Mouse (Mus musculus): ENCODE data around the gene Polr3e. TPM values are rescaled to one million over a fixed set of nuclear protein-coding genes. Genes with fewer than 3 reads are reported as not detected.

The Polr3e gene
- total and polyA plus RNA-seq, 3 experiments: 22.3 to 38.1 (median 33.6) TPM

DNA sequence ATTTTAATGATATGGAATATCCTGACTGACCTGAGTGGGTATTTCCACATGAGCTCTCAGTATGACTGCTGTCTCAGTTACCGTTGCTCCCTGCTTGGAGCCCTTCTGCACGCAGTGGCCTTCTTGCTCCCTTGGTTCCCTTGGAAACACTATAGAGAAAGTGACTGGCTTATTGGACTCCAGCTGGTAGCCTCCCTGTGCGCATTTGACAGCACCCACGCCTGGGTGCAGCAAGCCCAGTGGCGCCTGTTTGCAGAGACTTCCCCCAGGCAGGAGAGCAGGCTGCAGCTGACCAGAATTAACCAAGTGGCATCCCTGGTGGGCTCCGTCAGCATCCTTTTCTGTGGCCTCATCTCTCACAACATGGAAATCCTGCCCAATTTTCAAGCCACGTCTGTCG, 73.6 kb downstream of the Polr3e start:
- Histone ChIP-seq H3K9ac (ENCODE audit: insufficient read depth, low read depth) (no peak overlapping the region), H3K36me3 (replicated peaks in 1 of 2; ENCODE audit: control insufficient read depth in 1 of 2, insufficient read depth in 1 of 2, low read length in 1 of 2) (no peaks in the 10 kb centered on the region), H3K4me1 (ENCODE audit: control insufficient read depth in 1 of 2, insufficient read depth in 2 of 2) (no peaks in the 10 kb centered on the region), H3K27me3 (replicated peaks) (no peaks in the 10 kb centered on the region), H3K27ac (ENCODE audit: insufficient read depth, low read depth) (no peak overlapping the region), H3K4me2 (ENCODE audit: insufficient read depth, low read depth, poor library complexity, severe bottlenecking) (no peak overlapping the region), H3K79me2 (replicated peaks; ENCODE audit: control insufficient read depth, extremely low read depth, insufficient read depth, poor library complexity, severe bottlenecking) (no peaks in the 10 kb centered on the region), H3K4me3 (replicated peaks in 1 of 3; ENCODE audit: low read depth in 2 of 3, low read length in 2 of 3, poor library complexity in 1 of 3) (no peak overlapping the region), H3K9me3 (replicated peaks; ENCODE audit: low read length) (no peaks in the 10 kb centered on the region)
- in situ Hi-C loops (cut with MboI; ENCODE audit: low pct_ligation_motif_present, low pct_unique_long_range_greater_than_20kb, low sequenced_read_pairs): no loop called here
- TF ChIP-seq MAFK (IDR thresholded peaks at IDR 0.05; ENCODE audit: insufficient replicate concordance, low read length) (no peak), RAD21 (IDR thresholded peaks at IDR 0.05; ENCODE audit: low read depth, low read length) (no peak), PAX5 (IDR thresholded peaks at IDR 0.05; ENCODE audit: low read length) (no peak), IRF4 (IDR thresholded peaks at IDR 0.05; ENCODE audit: low read depth, low read length) (no peak), NRF1 (IDR thresholded peaks at IDR 0.05; ENCODE audit: low read depth, low read length) (no peak)
- no peak for DNase-seq (ENCODE audit: extremely low read depth)
- dilution Hi-C loops (cut with MboI; ENCODE audit: extremely low pct_ligation_motif_present, extremely low pct_unique_long_range_greater_than_20kb, low sequenced_read_pairs): no loop called here

Other genes starting within 250 kb of the Polr3e start
- gene Pdzd9, start 247.4 kb upstream of the Polr3e start, total RNA-seq (2012; rRNA removed): 0.51 and 0.59 TPM in 2 replicates
- not detected in 2 replicates for gene Pdzd9, start 247.4 kb upstream of the Polr3e start, total RNA-seq (2014; rRNA removed)
- 0.30 and 0.39 TPM in 2 replicates for gene Pdzd9, start 247.4 kb upstream of the Polr3e start, polyA plus RNA-seq (2012; ENCODE audit: insufficient read length, low read depth)
- 14.0 and 15.9 TPM in 2 replicates for gene Mosmo, start 240.1 kb upstream of the Polr3e start, total RNA-seq (2012; rRNA removed)
- gene Mosmo, start 240.1 kb upstream of the Polr3e start, total RNA-seq (2014; rRNA removed): 19.0 and 21.8 TPM in 2 replicates
- gene Mosmo, start 240.1 kb upstream of the Polr3e start, polyA plus RNA-seq (2012; ENCODE audit: insufficient read length, low read depth): 10.4 and 10.9 TPM in 2 replicates
- gene Vwa3a, start 178.4 kb upstream of the Polr3e start, total RNA-seq (2012; rRNA removed): not detected in 2 replicates
- not detected in 2 replicates for gene Vwa3a, start 178.4 kb upstream of the Polr3e start, total RNA-seq (2014; rRNA removed)
- gene Vwa3a, start 178.4 kb upstream of the Polr3e start, polyA plus RNA-seq (2012; ENCODE audit: insufficient read length, low read depth): not detected in 2 replicates
- not detected in 2 replicates for gene Gm5737, start 105.4 kb upstream of the Polr3e start, total RNA-seq (2012; rRNA removed)
- not detected in 2 replicates for gene Gm5737, start 105.4 kb upstream of the Polr3e start, total RNA-seq (2014; rRNA removed)
- gene Gm5737, start 105.4 kb upstream of the Polr3e start, polyA plus RNA-seq (2012; ENCODE audit: insufficient read length, low read depth): not detected in 2 replicates
- gene Eef2k, start 74.9 kb upstream of the Polr3e start, total RNA-seq (2012; rRNA removed): 8.0 and 13.9 TPM in 2 replicates
- 5.0 and 5.5 TPM in 2 replicates for gene Eef2k, start 74.9 kb upstream of the Polr3e start, total RNA-seq (2014; rRNA removed)
- gene Eef2k, start 74.9 kb upstream of the Polr3e start, polyA plus RNA-seq (2012; ENCODE audit: insufficient read length, low read depth): 13.7 and 15.5 TPM in 2 replicates
- gene Cdr2, start 64.6 kb downstream of the Polr3e start, total RNA-seq (2012; rRNA removed): 5.7 and 10.5 TPM in 2 replicates
- gene Cdr2, start 64.6 kb downstream of the Polr3e start, total RNA-seq (2014; rRNA removed): 9.5 and 10.4 TPM in 2 replicates
- gene Cdr2, start 64.6 kb downstream of the Polr3e start, polyA plus RNA-seq (2012; ENCODE audit: insufficient read length, low read depth): 8.7 and 9.5 TPM in 2 replicates
- 0.63 TPM in 1 of 2 replicates, not detected in the other for gene Mfsd13b, start 64.8 kb downstream of the Polr3e start, total RNA-seq (2012; rRNA removed)
- gene Mfsd13b, start 64.8 kb downstream of the Polr3e start, total RNA-seq (2014; rRNA removed): not detected in 2 replicates
- gene Mfsd13b, start 64.8 kb downstream of the Polr3e start, polyA plus RNA-seq (2012; ENCODE audit: insufficient read length, low read depth): not detected in 2 replicates
- 21.7 and 25.8 TPM in 2 replicates for gene Mettl9, start 116.7 kb downstream of the Polr3e start, total RNA-seq (2012; rRNA removed)
- gene Mettl9, start 116.7 kb downstream of the Polr3e start, total RNA-seq (2014; rRNA removed): 75.0 and 82.4 TPM in 2 replicates
- 42.0 and 44.3 TPM in 2 replicates for gene Mettl9, start 116.7 kb downstream of the Polr3e start, polyA plus RNA-seq (2012; ENCODE audit: insufficient read length, low read depth)
- gene Igsf6, start 156.8 kb downstream of the Polr3e start, total RNA-seq (2012; rRNA removed): not detected in 2 replicates
- gene Igsf6, start 156.8 kb downstream of the Polr3e start, total RNA-seq (2014; rRNA removed): not detected in 2 replicates
- 0.19 and 0.21 TPM in 2 replicates for gene Igsf6, start 156.8 kb downstream of the Polr3e start, polyA plus RNA-seq (2012; ENCODE audit: insufficient read length, low read depth)
- gene Otoa, start 163.9 kb downstream of the Polr3e start, total RNA-seq (2012; rRNA removed): 0.04 and 0.08 TPM in 2 replicates
- gene Otoa, start 163.9 kb downstream of the Polr3e start, total RNA-seq (2014; rRNA removed): not detected in 2 replicates
- gene Otoa, start 163.9 kb downstream of the Polr3e start, polyA plus RNA-seq (2012; ENCODE audit: insufficient read length, low read depth): not detected in 2 replicates